Mouse (Mus musculus): ENCODE data around the gene Tbc1d16. TPM values are rescaled to one million over a fixed set of nuclear protein-coding genes. Genes with fewer than 3 reads are reported as not detected.
"Not testable (repeated sequence)": the region's sequence is repeated elsewhere in the genome, so short reads cannot be mapped to it uniquely, and the experiment has no call there.

Gene Tbc1d16
- polyA plus RNA-seq, 1 experiment from 2014 or later, result 47.7 TPM

DNA sequence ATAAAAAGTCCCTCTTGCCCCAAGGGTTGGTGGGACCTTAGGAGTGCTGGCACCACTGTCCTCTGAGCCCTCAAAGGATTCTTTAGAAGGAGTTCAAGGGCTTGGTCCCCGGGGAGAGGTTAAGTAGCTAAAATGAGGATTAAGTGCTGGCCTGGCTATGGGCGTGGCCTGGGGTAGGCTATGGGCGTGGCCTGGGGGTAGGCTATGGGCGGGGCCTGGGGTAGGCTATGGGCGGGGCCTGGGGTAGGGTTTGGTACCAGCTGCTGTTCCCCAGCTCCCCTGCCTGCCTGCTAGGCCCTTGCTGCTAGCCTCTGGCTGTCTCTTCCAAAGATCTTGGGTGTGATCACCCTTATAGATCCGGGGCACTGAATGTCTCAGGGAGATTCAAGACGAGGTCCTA, 117.0 kb downstream of the Tbc1d16 start:
- no peaks in the 10 kb centered on the region for H3K36me3 ChIP-seq (ENCODE audit: control insufficient read depth, insufficient read depth, low read length)
- no peak for ATAC-seq
- H3K4me1 ChIP-seq (ENCODE audit: control insufficient read depth, insufficient read depth, low read length), result peaks cover 2% of the 10 kb centered on the region; the same call in 1 of the 2 replicates
- H3K4me2 ChIP-seq (ENCODE audit: low read length), result no peak overlapping the region
- H3K27me3 ChIP-seq (ENCODE audit: control insufficient read depth, insufficient read depth, low read depth, low read length), result no peaks in the 10 kb centered on the region
- no peak overlapping the region for H3K27ac ChIP-seq (ENCODE audit: low read length)
- H3K9me3 ChIP-seq (replicated peaks; ENCODE audit: control insufficient read depth, low read length, poor library complexity, severe bottlenecking), result no peaks in the 10 kb centered on the region
- 16% methylated on average over 7 of the region's 7 CpGs for WGBS
- H3K9ac ChIP-seq (ENCODE audit: low read depth, low read length), result no peak overlapping the region
- no peak overlapping the region for H3K4me3 ChIP-seq (ENCODE audit: low read depth, low read length)

DNA sequence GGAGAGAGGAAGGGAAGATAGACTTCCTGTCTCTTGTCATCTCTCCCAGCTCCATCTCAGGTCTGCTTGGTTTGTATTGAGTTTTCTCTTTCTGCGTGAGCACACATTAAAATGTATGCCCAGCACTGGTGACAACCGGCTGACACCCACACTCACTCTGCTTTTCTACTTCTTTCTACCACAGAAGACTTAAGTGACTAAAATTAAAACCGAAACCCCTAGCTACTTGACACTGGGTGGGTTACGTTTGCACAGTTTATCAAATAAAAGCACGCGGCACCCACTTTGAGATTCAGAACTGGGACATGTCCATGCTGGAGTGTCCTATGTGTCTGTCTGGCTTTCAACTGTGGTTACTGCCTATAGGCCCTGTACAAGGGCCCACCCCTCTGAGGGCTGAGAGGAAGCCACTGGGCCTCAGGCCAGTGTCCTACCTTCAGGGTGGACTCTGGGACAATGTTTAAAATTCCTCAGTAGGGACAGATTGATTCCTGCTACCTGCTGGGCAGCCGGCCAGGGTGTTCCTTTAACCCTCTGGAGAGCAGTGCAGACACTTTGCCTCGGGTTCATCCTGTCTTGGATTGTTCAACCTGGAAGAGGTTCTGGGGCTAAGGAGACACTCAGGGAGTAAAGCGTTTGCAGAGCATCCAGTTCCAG, 118.8 kb downstream of the Tbc1d16 start:
- ATAC-seq, result no peak
- H3K4me1 ChIP-seq (ENCODE audit: control insufficient read depth, insufficient read depth, low read length), result peaks cover 7% of the 10 kb centered on the region
- no peaks in the 10 kb centered on the region for H3K36me3 ChIP-seq (ENCODE audit: control insufficient read depth, insufficient read depth, low read length)
- H3K9ac ChIP-seq (ENCODE audit: low read depth, low read length), result no peak overlapping the region
- H3K27me3 ChIP-seq (ENCODE audit: control insufficient read depth, insufficient read depth, low read depth, low read length), result no peaks in the 10 kb centered on the region
- 74% methylated on average over 9 of the region's 9 CpGs for WGBS
- H3K27ac ChIP-seq (ENCODE audit: low read length), result no peak overlapping the region
- no peak overlapping the region for H3K4me2 ChIP-seq (ENCODE audit: low read length)
- no peaks in the 10 kb centered on the region for H3K9me3 ChIP-seq (replicated peaks; ENCODE audit: control insufficient read depth, low read length, poor library complexity, severe bottlenecking)
- H3K4me3 ChIP-seq (ENCODE audit: low read depth, low read length), result no peak overlapping the region

DNA sequence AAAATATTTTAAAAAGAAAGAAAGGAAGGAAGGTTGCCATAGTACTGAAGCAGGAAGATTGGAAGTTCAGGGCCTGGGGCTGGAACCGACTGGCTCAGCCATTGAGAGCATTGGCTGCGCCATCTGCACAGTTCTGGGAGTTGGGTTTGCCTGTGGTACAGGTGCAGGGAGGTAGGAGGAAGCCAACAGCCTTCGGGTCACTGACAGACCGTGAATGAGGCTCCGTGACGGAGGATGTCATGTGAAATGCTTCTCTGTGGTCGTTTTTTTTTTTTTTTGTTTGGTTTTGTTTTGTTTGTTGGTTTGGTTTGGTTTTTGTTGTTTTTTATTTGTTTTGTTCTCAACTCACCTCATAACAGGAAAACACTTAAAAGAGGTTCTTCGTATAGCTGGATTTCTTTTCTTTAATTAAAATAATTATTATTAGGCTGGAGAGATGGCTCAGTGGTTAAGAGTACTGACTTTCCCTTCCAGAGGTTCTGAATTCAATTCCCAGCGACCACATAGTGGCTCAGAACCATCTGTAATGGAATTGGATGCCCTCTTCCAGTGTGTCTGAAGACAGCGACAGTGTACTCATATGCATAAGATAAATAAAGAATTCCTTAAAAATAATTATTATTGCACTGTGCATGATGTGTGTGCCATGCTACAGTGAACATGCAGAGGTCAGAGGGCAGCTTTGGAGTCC, 119.6 kb downstream of the Tbc1d16 start:
- 83% methylated on average over 10 of the region's 10 CpGs for WGBS

DNA sequence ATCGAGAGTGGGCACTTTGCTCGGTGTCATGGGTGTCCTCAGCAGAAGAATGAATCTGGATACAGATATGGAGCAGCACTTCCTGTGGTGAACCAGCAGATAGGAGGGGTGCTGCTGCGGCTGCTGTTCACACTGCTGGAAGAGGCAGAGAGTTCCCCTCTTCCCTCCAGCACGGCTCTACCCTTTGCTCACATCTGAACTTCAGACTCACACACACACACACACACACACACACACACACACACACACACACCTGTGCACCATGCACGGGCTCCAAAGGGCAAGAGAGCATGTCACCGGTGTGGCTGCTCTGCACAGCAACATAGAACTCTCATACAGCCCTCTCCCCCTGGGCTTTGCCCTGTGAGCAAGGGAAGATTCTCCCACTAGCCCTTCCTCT, 122.0 kb downstream of the Tbc1d16 start:
- WGBS, result 62% methylated on average over 6 of the region's 6 CpGs
- Histone ChIP-seq H3K27me3 (ENCODE audit: control insufficient read depth, insufficient read depth, low read depth, low read length) (no peaks in the 10 kb centered on the region), H3K4me3 (ENCODE audit: low read depth, low read length) (no peak overlapping the region), H3K9ac (ENCODE audit: low read depth, low read length) (no peak overlapping the region), H3K27ac (ENCODE audit: low read length) (no peak overlapping the region), H3K4me2 (ENCODE audit: low read length) (no peak overlapping the region), H3K36me3 (ENCODE audit: control insufficient read depth, insufficient read depth, low read length) (no peaks in the 10 kb centered on the region), H3K9me3 (replicated peaks; ENCODE audit: control insufficient read depth, low read length, poor library complexity, severe bottlenecking) (no peaks in the 10 kb centered on the region), H3K4me1 (ENCODE audit: control insufficient read depth, insufficient read depth, low read length) (peaks cover 7% of the 10 kb centered on the region)
- no peak for ATAC-seq

More for the DNA sequence above, 119.6 kb downstream of the Tbc1d16 start:
- Histone ChIP-seq H3K9me3 (replicated peaks; ENCODE audit: control insufficient read depth, low read length, poor library complexity, severe bottlenecking) (no peaks in the 10 kb centered on the region), H3K9ac (ENCODE audit: low read depth, low read length) (no peak overlapping the region), H3K27me3 (ENCODE audit: control insufficient read depth, insufficient read depth, low read depth, low read length) (no peaks in the 10 kb centered on the region), H3K4me2 (ENCODE audit: low read length) (no peak overlapping the region), H3K4me3 (ENCODE audit: low read depth, low read length) (no peak overlapping the region), H3K36me3 (ENCODE audit: control insufficient read depth, insufficient read depth, low read length) (no peaks in the 10 kb centered on the region), H3K4me1 (ENCODE audit: control insufficient read depth, insufficient read depth, low read length) (peaks cover 7% of the 10 kb centered on the region), H3K27ac (ENCODE audit: low read length) (no peak overlapping the region)
- ATAC-seq, result no peak

DNA sequence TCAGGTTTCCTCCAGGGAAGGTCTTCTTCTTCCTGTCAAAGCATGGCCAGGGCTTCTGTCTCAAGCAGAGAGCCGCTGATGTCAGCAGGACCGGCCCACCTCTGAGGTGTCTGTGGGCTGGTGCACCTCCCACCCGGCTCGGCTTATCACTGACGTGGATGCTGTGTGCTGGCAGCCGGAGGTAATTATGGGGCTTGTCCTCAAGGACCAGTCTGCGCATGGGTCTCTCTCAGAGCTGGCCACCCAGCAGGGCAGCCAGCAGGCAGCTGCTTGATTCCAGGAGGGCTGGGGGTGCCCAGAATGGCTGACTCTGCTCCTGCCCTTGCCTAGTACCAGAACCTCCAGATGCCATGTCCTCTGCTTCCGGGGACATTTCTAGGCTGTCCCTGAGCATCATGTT, 122.6 kb downstream of the Tbc1d16 start:
- no peaks in the 10 kb centered on the region for H3K36me3 ChIP-seq (ENCODE audit: control insufficient read depth, insufficient read depth, low read length)
- no peaks in the 10 kb centered on the region for H3K9me3 ChIP-seq (replicated peaks; ENCODE audit: control insufficient read depth, low read length, poor library complexity, severe bottlenecking)
- H3K27me3 ChIP-seq (ENCODE audit: control insufficient read depth, insufficient read depth, low read depth, low read length), result no peaks in the 10 kb centered on the region
- no peak for ATAC-seq
- H3K4me1 ChIP-seq (ENCODE audit: control insufficient read depth, insufficient read depth, low read length), result peaks cover 7% of the 10 kb centered on the region
- no peak overlapping the region for H3K4me2 ChIP-seq (ENCODE audit: low read length)
- WGBS, result 53% methylated on average over 8 of the region's 8 CpGs
- no peak overlapping the region for H3K9ac ChIP-seq (ENCODE audit: low read depth, low read length)
- no peak overlapping the region for H3K4me3 ChIP-seq (ENCODE audit: low read depth, low read length)
- H3K27ac ChIP-seq (ENCODE audit: low read length), result no peak overlapping the region

DNA sequence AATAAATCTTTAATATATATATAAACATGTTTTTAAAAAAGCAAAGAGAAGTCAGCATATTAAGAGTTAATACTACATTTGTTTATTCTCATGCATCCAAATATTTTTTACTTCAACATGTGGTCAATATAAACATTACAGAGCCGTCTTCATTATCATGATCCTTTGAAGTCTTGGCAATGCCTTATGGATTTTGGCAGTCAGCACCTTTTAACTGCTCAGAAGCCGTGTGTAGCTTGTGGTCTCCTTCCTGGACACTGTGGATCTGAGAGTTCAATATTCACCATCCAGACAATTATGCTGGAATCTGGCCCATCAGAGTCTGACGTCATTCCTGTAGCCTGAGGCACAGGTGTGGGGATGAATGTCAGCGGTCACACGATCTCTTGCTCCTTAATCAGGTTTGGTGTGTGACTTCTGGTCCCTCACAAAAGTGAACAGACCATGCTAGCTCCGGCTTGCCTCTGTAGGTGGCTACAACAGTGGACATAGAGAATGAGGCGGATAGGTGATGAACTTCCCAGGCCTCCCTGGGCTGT, 123.2 kb downstream of the Tbc1d16 start:
- no peaks in the 10 kb centered on the region for H3K36me3 ChIP-seq (ENCODE audit: control insufficient read depth, insufficient read depth, low read length)
- H3K4me3 ChIP-seq (ENCODE audit: low read depth, low read length), result no peak overlapping the region
- no peak overlapping the region for H3K4me2 ChIP-seq (ENCODE audit: low read length)
- 77% methylated on average over 7 of the region's 7 CpGs for WGBS
- no peak overlapping the region for H3K27ac ChIP-seq (ENCODE audit: low read length)
- peaks cover 7% of the 10 kb centered on the region for H3K4me1 ChIP-seq (ENCODE audit: control insufficient read depth, insufficient read depth, low read length)
- no peaks in the 10 kb centered on the region for H3K9me3 ChIP-seq (replicated peaks; ENCODE audit: control insufficient read depth, low read length, poor library complexity, severe bottlenecking)
- H3K9ac ChIP-seq (ENCODE audit: low read depth, low read length), result no peak overlapping the region
- no peak for ATAC-seq
- H3K27me3 ChIP-seq (ENCODE audit: control insufficient read depth, insufficient read depth, low read depth, low read length), result no peaks in the 10 kb centered on the region

DNA sequence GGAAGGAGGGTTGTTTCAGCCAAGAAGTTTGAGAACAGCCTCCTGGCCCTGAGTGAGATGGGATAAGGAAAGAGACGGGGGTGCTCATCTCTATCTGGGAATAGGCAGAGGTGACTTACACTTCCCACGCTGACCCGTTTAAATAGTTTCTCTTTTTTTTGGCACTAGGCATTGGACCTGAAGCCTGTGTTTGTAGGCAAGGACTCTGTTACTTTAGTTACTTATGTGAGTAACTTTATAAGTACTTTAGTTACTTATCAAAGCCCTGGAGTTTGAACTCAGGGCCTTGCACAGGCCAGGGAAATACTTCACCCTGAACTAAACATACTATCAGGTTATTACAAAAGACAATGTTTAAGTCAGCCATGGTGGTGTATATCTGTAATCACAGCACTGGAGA, 124.3 kb downstream of the Tbc1d16 start:
- Histone ChIP-seq H3K36me3 (ENCODE audit: control insufficient read depth, insufficient read depth, low read length) (no peaks in the 10 kb centered on the region), H3K9ac (ENCODE audit: low read depth, low read length) (no peak overlapping the region), H3K27ac (ENCODE audit: low read length) (no peak overlapping the region), H3K9me3 (replicated peaks; ENCODE audit: control insufficient read depth, low read length, poor library complexity, severe bottlenecking) (no peaks in the 10 kb centered on the region), H3K4me1 (ENCODE audit: control insufficient read depth, insufficient read depth, low read length) (peaks cover 7% of the 10 kb centered on the region), H3K4me2 (ENCODE audit: low read length) (no peak overlapping the region), H3K27me3 (ENCODE audit: control insufficient read depth, insufficient read depth, low read depth, low read length) (no peaks in the 10 kb centered on the region), H3K4me3 (ENCODE audit: low read depth, low read length) (no peak overlapping the region)
- ATAC-seq, result no peak
- 89% methylated on average over 3 of the region's 3 CpGs for WGBS

DNA sequence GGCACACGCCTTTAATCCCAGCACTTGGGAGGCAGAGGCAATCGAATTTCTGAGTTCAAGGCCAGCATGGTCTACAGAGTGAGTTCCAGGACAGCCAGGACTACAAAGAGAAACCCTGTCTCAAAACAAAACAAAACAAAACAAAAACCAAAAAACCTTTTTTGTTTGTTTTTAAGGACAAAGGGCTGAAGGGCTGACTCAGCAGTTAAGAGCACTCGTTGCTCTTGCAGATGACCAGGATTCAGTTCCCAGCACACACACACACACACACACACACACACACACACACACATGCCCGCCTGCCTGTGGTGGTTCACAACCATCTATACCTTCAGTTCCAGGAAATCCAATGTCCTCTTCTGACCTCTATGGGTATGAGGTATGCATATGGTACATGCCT, 127.9 kb downstream of the Tbc1d16 start:
- WGBS, result 72% methylated on average over 4 of the region's 4 CpGs
- not testable (repeated sequence) for H3K4me1 ChIP-seq (ENCODE audit: control insufficient read depth, insufficient read depth, low read length); H3K27ac ChIP-seq (ENCODE audit: low read length); H3K9me3 ChIP-seq (replicated peaks; ENCODE audit: control insufficient read depth, low read length, poor library complexity, severe bottlenecking); H3K4me3 ChIP-seq (ENCODE audit: low read depth, low read length); H3K36me3 ChIP-seq (ENCODE audit: control insufficient read depth, insufficient read depth, low read length); H3K4me2 ChIP-seq (ENCODE audit: low read length); ATAC-seq; H3K9ac ChIP-seq (ENCODE audit: low read depth, low read length); H3K27me3 ChIP-seq (ENCODE audit: control insufficient read depth, insufficient read depth, low read depth, low read length)

DNA sequence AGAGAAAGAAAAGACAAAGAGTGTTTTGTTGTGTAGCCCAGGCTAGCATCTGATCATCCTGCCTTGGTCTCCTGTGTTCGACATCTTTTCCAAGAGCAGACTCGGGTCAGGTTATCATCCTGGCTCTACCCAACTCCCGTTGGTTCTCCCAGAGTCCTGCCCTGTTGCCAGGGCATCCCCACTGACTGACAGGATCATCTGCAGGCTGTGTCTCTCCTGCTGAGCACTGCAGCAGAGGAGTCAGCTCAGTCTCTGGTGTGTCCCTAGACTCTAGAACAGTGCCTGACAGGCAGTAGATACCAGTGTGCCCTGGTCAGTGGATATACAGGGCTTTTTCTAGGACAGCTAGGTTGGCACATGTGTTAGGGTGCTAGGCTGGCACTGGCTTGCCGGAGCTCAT, 130.1 kb downstream of the Tbc1d16 start:
- Histone ChIP-seq H3K4me1 (ENCODE audit: control insufficient read depth, insufficient read depth, low read length) (no peaks in the 10 kb centered on the region), H3K4me3 (ENCODE audit: low read depth, low read length) (no peak overlapping the region), H3K36me3 (ENCODE audit: control insufficient read depth, insufficient read depth, low read length) (no peaks in the 10 kb centered on the region), H3K9ac (ENCODE audit: low read depth, low read length) (no peak overlapping the region), H3K27ac (ENCODE audit: low read length) (no peak overlapping the region), H3K9me3 (replicated peaks; ENCODE audit: control insufficient read depth, low read length, poor library complexity, severe bottlenecking) (no peaks in the 10 kb centered on the region), H3K4me2 (ENCODE audit: low read length) (no peak overlapping the region), H3K27me3 (ENCODE audit: control insufficient read depth, insufficient read depth, low read depth, low read length) (no peaks in the 10 kb centered on the region)
- no peak for ATAC-seq
- 66% methylated on average over 4 of the region's 4 CpGs for WGBS
